18 mouse cellular contexts compared by ENCODE assay signal in genomic region chr10:77203960-77204359, GRCm38 (mm10).
"Had no signal": no experiment of that assay in that cellular context is flagged by ENCODE, and none has a peak within 500 bp of the region (broad histone marks: within the 10 kb centered on the region; RNA-seq: fewer than 3 reads in every experiment).

No protein-coding gene starts in this region.

- ATAC-seq: midbrain, embryonic 16.5 days had no signal

- H3K36me3 ChIP-seq: midbrain, embryonic 10.5 days; neural tube, embryonic 13.5 days; neural tube, embryonic 15.5 days had no signal

- H3K9me3 ChIP-seq: midbrain, embryonic 10.5 days; neural tube, embryonic 13.5 days; neural tube, embryonic 15.5 days had no signal

- DNase-seq: lung, adult 18-20 months; lung, embryonic 14.5 days; lung, postnatal 10 days; lung, postnatal 4 days; midbrain, embryonic 14.5 days; retina, postnatal 1 day; right cerebral cortex, adult 18-20 months; right cerebral cortex, postnatal 25 days; right cerebral cortex, postnatal 4 days; spleen, adult 18-20 months; thymus, postnatal 14 days; thymus, postnatal 36 days had no signal

- H3K4me3 ChIP-seq: midbrain, embryonic 10.5 days; myocyte; neural tube, embryonic 13.5 days; neural tube, embryonic 15.5 days had no signal

- H3K9ac ChIP-seq: liver, embryonic 14.5 days; lung, embryonic 14.5 days; neural tube, embryonic 13.5 days; neural tube, embryonic 15.5 days had no signal

- H3K27me3 ChIP-seq: neural tube, embryonic 13.5 days; neural tube, embryonic 15.5 days had no signal

- H3K4me2 ChIP-seq: lung, embryonic 14.5 days; neural tube, embryonic 13.5 days; neural tube, embryonic 15.5 days had no signal

- H3K27ac ChIP-seq: liver, embryonic 14.5 days; neural tube, embryonic 13.5 days; neural tube, embryonic 15.5 days had no signal
